Mouse (Mus musculus): ENCODE measurements around the gene Wdr89. TPM values are rescaled to one million over a fixed set of nuclear protein-coding genes. Genes with fewer than 3 reads are reported as not detected.

Gene Wdr89
- total and polyA plus RNA-seq, 2 experiments from 2014 or later, result 3.8 to 4.9 TPM

DNA sequence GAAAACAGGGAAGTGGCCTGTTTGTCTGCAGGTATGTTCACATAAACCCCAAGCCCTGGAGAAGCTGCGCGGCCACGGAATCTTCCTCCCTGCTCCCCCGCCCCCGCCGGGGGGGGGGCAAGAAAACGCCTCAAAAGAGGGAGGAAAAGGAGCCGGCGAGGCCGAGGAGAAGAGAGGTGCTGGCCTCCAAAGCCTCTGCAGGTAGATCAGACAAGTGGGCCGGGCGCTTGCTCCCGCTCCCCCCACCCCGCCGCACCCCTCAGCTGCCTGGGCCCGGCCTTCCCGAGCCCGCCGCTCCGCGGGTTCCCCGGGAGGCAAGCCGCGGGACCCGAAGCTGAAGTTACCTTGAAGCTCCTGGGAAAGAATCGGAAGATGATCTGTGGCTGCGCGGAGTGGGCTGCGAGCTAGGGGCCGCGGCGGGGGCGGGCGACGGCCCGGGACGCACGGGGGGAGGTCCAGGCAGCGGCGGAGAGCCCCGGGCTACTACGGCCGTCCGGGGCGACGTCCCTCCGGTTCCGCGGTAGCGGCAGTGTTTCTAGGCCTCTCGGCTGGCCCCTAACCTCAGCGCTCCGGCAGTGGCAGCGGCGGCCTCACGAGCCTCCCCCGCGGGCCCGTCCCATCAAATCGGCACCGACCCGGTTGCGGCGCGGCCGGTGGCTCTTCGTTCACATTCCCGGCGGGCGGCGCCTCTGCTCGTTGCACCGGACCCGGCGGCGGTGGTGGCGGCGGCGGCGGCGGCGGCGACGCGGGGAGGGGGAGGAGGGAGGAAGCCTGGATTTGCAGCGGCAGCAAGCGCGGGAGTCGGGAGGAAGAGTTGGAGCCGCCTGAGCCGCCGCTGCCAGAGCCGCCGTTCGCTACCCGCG is 73.8 kb downstream of the Wdr89 start:
- 4% methylated on average over 86 of the region's 97 CpGs for WGBS
- H3K4me3 ChIP-seq (ENCODE audit: low read depth, low read length), result peak overlapping the region; percentile 65
- peak; percentile 46 for DNase-seq
- no peaks in the 10 kb centered on the region for H3K9me3 ChIP-seq (ENCODE audit: low read length)
- H3K36me3 ChIP-seq (ENCODE audit: insufficient read depth), result peaks cover 5% of the 10 kb centered on the region
- peak; percentile 21 for ATAC-seq
- peaks cover 4% of the 10 kb centered on the region; the same call in 1 of the 2 replicates for H3K4me1 ChIP-seq (ENCODE audit: insufficient read depth)
- no peak for TF ChIP-seq CTCF (IDR thresholded peaks at IDR 0.05; ENCODE audit: low read depth)
- peak overlapping the region; percentile 72 for H3K4me2 ChIP-seq (ENCODE audit: low read depth)
- H3K27me3 ChIP-seq (ENCODE audit: insufficient read depth, low read length), result no peaks in the 10 kb centered on the region
- peak overlapping the region; percentile 81 for H3K9ac ChIP-seq
- H3K27ac ChIP-seq (ENCODE audit: low read depth, low read length), result peak overlapping the region; percentile 98

GRCm38 (mm10) chr12:75594404-75594803 is 74.9 kb downstream of the Wdr89 start:
- no peak for ATAC-seq
- no peak for TF ChIP-seq CTCF (IDR thresholded peaks at IDR 0.05; ENCODE audit: low read depth)
- WGBS, result 38% methylated on average over 5 of the region's 5 CpGs

GRCm38 (mm10) chr12:75593817-75594216 is 75.5 kb downstream of the Wdr89 start:
- ATAC-seq, result no peak
- H3K9ac ChIP-seq, result no peak overlapping the region
- H3K27me3 ChIP-seq (ENCODE audit: insufficient read depth, low read length), result no peaks in the 10 kb centered on the region
- H3K36me3 ChIP-seq (ENCODE audit: insufficient read depth), result peaks cover 18% of the 10 kb centered on the region
- no peaks in the 10 kb centered on the region for H3K9me3 ChIP-seq (ENCODE audit: low read length)
- peak overlapping the region; percentile 65; the same call in 1 of the 2 replicates for H3K4me3 ChIP-seq (ENCODE audit: low read depth, low read length)
- 68% methylated on average over 4 of the region's 4 CpGs for WGBS
- peaks cover 4% of the 10 kb centered on the region; the same call in 1 of the 2 replicates for H3K4me1 ChIP-seq (ENCODE audit: insufficient read depth)
- TF ChIP-seq CTCF (IDR thresholded peaks at IDR 0.05; ENCODE audit: low read depth), result no peak
- H3K27ac ChIP-seq (ENCODE audit: low read depth, low read length), result no peak overlapping the region
- no peak for DNase-seq
- peak overlapping the region; percentile 72 for H3K4me2 ChIP-seq (ENCODE audit: low read depth)

More at GRCm38 (mm10) chr12:75594404-75594803, 74.9 kb downstream of the Wdr89 start:
- peaks cover 13% of the 10 kb centered on the region for H3K36me3 ChIP-seq (ENCODE audit: insufficient read depth)
- H3K9ac ChIP-seq, result peak overlapping the region; percentile 81; the same call in 1 of the 2 replicates
- peak overlapping the region; percentile 65 for H3K4me3 ChIP-seq (ENCODE audit: low read depth, low read length)
- H3K27me3 ChIP-seq (ENCODE audit: insufficient read depth, low read length), result no peaks in the 10 kb centered on the region
- H3K4me2 ChIP-seq (ENCODE audit: low read depth), result peak overlapping the region; percentile 72
- H3K4me1 ChIP-seq (ENCODE audit: insufficient read depth), result peaks cover 4% of the 10 kb centered on the region; the same call in 1 of the 2 replicates
- H3K27ac ChIP-seq (ENCODE audit: low read depth, low read length), result no peak overlapping the region
- no peak for DNase-seq
- H3K9me3 ChIP-seq (ENCODE audit: low read length), result no peaks in the 10 kb centered on the region

DNA sequence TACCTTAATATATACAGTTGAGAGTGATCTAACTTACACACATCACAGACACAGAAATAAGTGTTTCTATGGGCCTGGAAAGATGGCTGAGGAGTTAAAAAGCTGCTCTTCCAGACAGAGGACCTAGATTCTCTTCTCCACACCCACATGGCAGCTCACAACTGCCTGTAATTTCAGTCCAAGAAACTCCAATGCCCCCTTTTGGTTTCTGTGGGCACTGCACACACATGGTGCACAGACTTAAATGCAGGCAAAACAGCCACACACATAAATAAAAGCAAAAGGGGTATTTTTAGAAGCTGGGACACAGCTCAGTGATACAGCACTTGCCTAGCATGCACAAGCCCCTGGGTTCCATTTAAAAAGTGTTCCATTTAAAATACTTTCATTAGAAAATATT is 81.8 kb downstream of the Wdr89 start:
- H3K9me3 ChIP-seq (ENCODE audit: low read length), result no peaks in the 10 kb centered on the region
- no peak overlapping the region for H3K9ac ChIP-seq
- peaks cover 19% of the 10 kb centered on the region for H3K36me3 ChIP-seq (ENCODE audit: insufficient read depth)
- TF ChIP-seq CTCF (IDR thresholded peaks at IDR 0.05; ENCODE audit: low read depth), result peak; percentile 17; the same call in 1 of the 2 replicates
- ATAC-seq, result no peak
- H3K4me2 ChIP-seq (ENCODE audit: low read depth), result no peak overlapping the region
- H3K4me1 ChIP-seq (ENCODE audit: insufficient read depth), result no peaks in the 10 kb centered on the region
- H3K27ac ChIP-seq (ENCODE audit: low read depth, low read length), result no peak overlapping the region
- no peaks in the 10 kb centered on the region for H3K27me3 ChIP-seq (ENCODE audit: insufficient read depth, low read length)
- no peak overlapping the region for H3K4me3 ChIP-seq (ENCODE audit: low read depth, low read length)
- no peak for DNase-seq

DNA sequence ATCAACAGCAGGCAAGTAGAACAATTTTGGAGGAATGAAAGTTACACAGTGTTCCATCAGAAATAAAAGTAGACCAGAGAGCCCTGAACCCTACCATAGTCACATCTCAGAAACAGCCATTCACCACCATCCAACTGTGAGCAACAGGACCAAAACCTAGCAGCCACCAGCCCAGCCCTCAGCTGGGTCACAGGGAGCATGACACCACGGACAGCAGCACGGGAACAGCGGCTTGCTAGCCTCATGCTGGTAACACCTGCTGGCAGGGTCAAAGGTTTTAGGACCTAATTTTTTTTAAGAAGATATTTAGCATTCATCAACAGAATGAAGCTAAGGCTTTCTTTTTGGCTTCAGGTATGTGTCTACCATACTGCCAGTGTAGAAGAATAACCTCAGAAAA is 85.6 kb downstream of the Wdr89 start:
- 80% methylated on average over 3 of the region's 3 CpGs for WGBS
- no peaks in the 10 kb centered on the region for H3K27me3 ChIP-seq (ENCODE audit: insufficient read depth, low read length)
- no peak for DNase-seq
- no peak for ATAC-seq
- no peaks in the 10 kb centered on the region for H3K9me3 ChIP-seq (ENCODE audit: low read length)
- no peaks in the 10 kb centered on the region for H3K4me1 ChIP-seq (ENCODE audit: insufficient read depth)
- 0 out of 2 replicates have a peak, but pooled peaks cover 6% of the 10 kb centered on the region for H3K36me3 ChIP-seq (ENCODE audit: insufficient read depth)
- no peak overlapping the region for H3K27ac ChIP-seq (ENCODE audit: low read depth, low read length)
- no peak overlapping the region for H3K9ac ChIP-seq
- no peak overlapping the region for H3K4me2 ChIP-seq (ENCODE audit: low read depth)
- TF ChIP-seq CTCF (IDR thresholded peaks at IDR 0.05; ENCODE audit: low read depth), result no peak
- H3K4me3 ChIP-seq (ENCODE audit: low read depth, low read length), result no peak overlapping the region

Other genes with a start within 250 kb of the Wdr89 start
- 35.4 and 50.8 TPM in 2 replicates for gene Ppp2r5e, start 73.3 kb downstream of the Wdr89 start, total RNA-seq (2014; rRNA removed)
- gene Ppp2r5e, start 73.3 kb downstream of the Wdr89 start, polyA plus RNA-seq (2015; fragmentation: Nextera tagmentation; extraction: Ambion mirVana), result 22.7 and 26.7 TPM in 2 replicates
- gene Sgpp1, start 66.2 kb upstream of the Wdr89 start, total RNA-seq (2014; rRNA removed), result 32.5 and 38.7 TPM in 2 replicates
- 17.4 and 18.8 TPM in 2 replicates for gene Sgpp1, start 66.2 kb upstream of the Wdr89 start, polyA plus RNA-seq (2015; fragmentation: Nextera tagmentation; extraction: Ambion mirVana)
- gene Syne2, start 148.6 kb upstream of the Wdr89 start, total RNA-seq (2014; rRNA removed), result 56.2 and 63.5 TPM in 2 replicates
- 21.0 and 27.0 TPM in 2 replicates for gene Syne2, start 148.6 kb upstream of the Wdr89 start, polyA plus RNA-seq (2015; fragmentation: Nextera tagmentation; extraction: Ambion mirVana)